Mouse (Mus musculus) heart, adult 2 months (tissue): ENCODE results near the gene Bmper.

Experiments
- CTCF ChIP-seq: fragments of 200-600 bp; IDR thresholded peaks from 2 replicates; pipeline ENCODE4 v1.8.1; 2022; ENCODE audit warnings: antibody characterized with exemption, mild to moderate bottlenecking, moderate library complexity
- EP300 ChIP-seq: fragments of 200-500 bp; IDR thresholded peaks from 2 replicates; pipeline ENCODE4 v1.6.1; 2011; ENCODE audit warnings: low read depth, low read length, control low read depth; ENCODE audit not compliant: insufficient read depth
- POLR2A ChIP-seq: fragments of 200-500 bp; IDR thresholded peaks from 2 replicates; pipeline ENCODE4 v1.6.1; 2011; ENCODE audit warnings: mild to moderate bottlenecking, low read depth, low read length, control low read depth; ENCODE audit not compliant: insufficient read depth

- TF ChIP-seq CTCF (no peak), EP300 (no peak), POLR2A (no peak)
Observed at GRCm38 (mm10) chr9:23223549-23224077, 737 bp downstream of the Bmper start.
